Mouse (Mus musculus): ENCODE results near the gene Lmo2. TPM values are rescaled to one million over a fixed set of nuclear protein-coding genes. Genes with fewer than 3 reads are reported as not detected.

The Lmo2 gene
- polyA plus RNA-seq, 1 experiment from 2014 or later: 20.0 TPM

- ATAC-seq (ENCODE audit: insufficient number of reproducible peaks, insufficient read depth, low FRiP score, low TSS enrichment, low read depth): no peak
- no peak overlapping the region for H3K27ac ChIP-seq
- H3K9ac ChIP-seq (replicated peaks): no peak overlapping the region
- no peaks in the 10 kb centered on the region; the same call in 1 of the 2 replicates for H3K4me1 ChIP-seq (replicated peaks)
- H3K4me2 ChIP-seq: no peak overlapping the region
- no peak overlapping the region for H3K4me3 ChIP-seq (replicated peaks)
- no peaks in the 10 kb centered on the region for H3K9me3 ChIP-seq
- WGBS: 77% methylated on average over 3 of the region's 3 CpGs
- no peaks in the 10 kb centered on the region for H3K36me3 ChIP-seq
- H3K27me3 ChIP-seq: 0 out of 2 replicates have a peak, but pooled peaks cover 5% of the 10 kb centered on the region
Observed at GRCm38 (mm10) chr2:103941085-103941484, 16.7 kb upstream of the Lmo2 start.

- no peak overlapping the region for H3K4me2 ChIP-seq
- H3K27ac ChIP-seq: no peak overlapping the region
- no peaks in the 10 kb centered on the region for H3K36me3 ChIP-seq
- peaks cover 2% of the 10 kb centered on the region; the same call in 1 of the 2 replicates for H3K4me1 ChIP-seq (replicated peaks)
- H3K9me3 ChIP-seq: no peaks in the 10 kb centered on the region
- WGBS: 88% methylated on average over 2 of the region's 2 CpGs
- H3K4me3 ChIP-seq (replicated peaks): no peak overlapping the region
- H3K27me3 ChIP-seq: peaks cover 8% of the 10 kb centered on the region; the same call in 1 of the 2 replicates
- H3K9ac ChIP-seq (replicated peaks): no peak overlapping the region
- ATAC-seq (ENCODE audit: insufficient number of reproducible peaks, insufficient read depth, low FRiP score, low TSS enrichment, low read depth): no peak
Observed at GRCm38 (mm10) chr2:103944859-103945258, 12.9 kb upstream of the Lmo2 start.

- Histone ChIP-seq H3K27me3 (peaks cover 8% of the 10 kb centered on the region; the same call in 1 of the 2 replicates), H3K4me1 (replicated peaks) (peaks cover 2% of the 10 kb centered on the region; the same call in 1 of the 2 replicates), H3K4me2 (no peak overlapping the region), H3K4me3 (replicated peaks) (no peak overlapping the region), H3K36me3 (no peaks in the 10 kb centered on the region), H3K27ac (no peak overlapping the region), H3K9me3 (no peaks in the 10 kb centered on the region), H3K9ac (replicated peaks) (no peak overlapping the region)
- WGBS: 74% methylated on average over 5 of the region's 5 CpGs
- ATAC-seq (ENCODE audit: insufficient number of reproducible peaks, insufficient read depth, low FRiP score, low TSS enrichment, low read depth): no peak
Observed at GRCm38 (mm10) chr2:103945571-103946092, 12.2 kb upstream of the Lmo2 start.

GRCm38 (mm10) chr2:103946892-103947291 is 10.9 kb upstream of the Lmo2 start:
- Histone ChIP-seq H3K9ac (replicated peaks) (no peak overlapping the region), H3K9me3 (no peaks in the 10 kb centered on the region), H3K27me3 (peaks cover 8% of the 10 kb centered on the region; the same call in 1 of the 2 replicates), H3K4me1 (replicated peaks) (peaks cover 2% of the 10 kb centered on the region; the same call in 1 of the 2 replicates), H3K27ac (no peak overlapping the region), H3K4me2 (no peak overlapping the region), H3K4me3 (replicated peaks) (no peak overlapping the region), H3K36me3 (no peaks in the 10 kb centered on the region)
- WGBS: 63% methylated on average over 8 of the region's 8 CpGs
- ATAC-seq (ENCODE audit: insufficient number of reproducible peaks, insufficient read depth, low FRiP score, low TSS enrichment, low read depth): no peak

- Histone ChIP-seq H3K36me3 (no peaks in the 10 kb centered on the region), H3K9ac (replicated peaks) (no peak overlapping the region), H3K4me1 (replicated peaks) (peaks cover 2% of the 10 kb centered on the region; the same call in 1 of the 2 replicates), H3K4me2 (no peak overlapping the region), H3K9me3 (no peaks in the 10 kb centered on the region), H3K4me3 (replicated peaks) (no peak overlapping the region), H3K27ac (no peak overlapping the region), H3K27me3 (peaks cover 15% of the 10 kb centered on the region; the same call in 1 of the 2 replicates)
- ATAC-seq (ENCODE audit: insufficient number of reproducible peaks, insufficient read depth, low FRiP score, low TSS enrichment, low read depth): no peak
- 41% methylated on average over 8 of the region's 8 CpGs for WGBS
Observed at GRCm38 (mm10) chr2:103947982-103948655, 9.7 kb upstream of the Lmo2 start.

GRCm38 (mm10) chr2:103953050-103953835 is 4.5 kb upstream of the Lmo2 start:
- H3K27ac ChIP-seq: no peak overlapping the region
- no peaks in the 10 kb centered on the region for H3K36me3 ChIP-seq
- ATAC-seq (ENCODE audit: insufficient number of reproducible peaks, insufficient read depth, low FRiP score, low TSS enrichment, low read depth): no peak
- WGBS: 93% methylated on average over 6 of the region's 6 CpGs
- 0 out of 2 replicates have a peak, but pooled peaks cover 2% of the 10 kb centered on the region for H3K4me1 ChIP-seq (replicated peaks)
- no peak overlapping the region for H3K9ac ChIP-seq (replicated peaks)
- H3K4me3 ChIP-seq (replicated peaks): no peak overlapping the region
- 0 out of 2 replicates have a peak, but pooled peaks cover 6% of the 10 kb centered on the region for H3K27me3 ChIP-seq
- no peak overlapping the region for H3K4me2 ChIP-seq
- H3K9me3 ChIP-seq: no peaks in the 10 kb centered on the region

GRCm38 (mm10) chr2:103955714-103956113 is 2.1 kb upstream of the Lmo2 start:
- Histone ChIP-seq H3K9me3 (no peaks in the 10 kb centered on the region), H3K27ac (no peak overlapping the region), H3K4me3 (replicated peaks) (no peak overlapping the region), H3K4me1 (replicated peaks) (no peaks in the 10 kb centered on the region), H3K9ac (replicated peaks) (no peak overlapping the region), H3K36me3 (no peaks in the 10 kb centered on the region), H3K4me2 (no peak overlapping the region), H3K27me3 (0 out of 2 replicates have a peak, but pooled peaks cover 6% of the 10 kb centered on the region)
- WGBS: 84% methylated on average over 3 of the region's 3 CpGs
- no peak for ATAC-seq (ENCODE audit: insufficient number of reproducible peaks, insufficient read depth, low FRiP score, low TSS enrichment, low read depth)

- no peaks in the 10 kb centered on the region for H3K36me3 ChIP-seq
- no peaks in the 10 kb centered on the region for H3K4me1 ChIP-seq (replicated peaks)
- H3K9ac ChIP-seq (replicated peaks): no peak overlapping the region
- WGBS: 83% methylated on average over 6 of the region's 6 CpGs
- H3K9me3 ChIP-seq: no peaks in the 10 kb centered on the region
- H3K4me3 ChIP-seq (replicated peaks): no peak overlapping the region
- H3K4me2 ChIP-seq: no peak overlapping the region
- no peak overlapping the region for H3K27ac ChIP-seq
- no peak for ATAC-seq (ENCODE audit: insufficient number of reproducible peaks, insufficient read depth, low FRiP score, low TSS enrichment, low read depth)
- 0 out of 2 replicates have a peak, but pooled peaks cover 6% of the 10 kb centered on the region for H3K27me3 ChIP-seq
Observed at GRCm38 (mm10) chr2:103956867-103957266, 919 bp upstream of the Lmo2 start.

GRCm38 (mm10) chr2:103958634-103959033 is 848 bp downstream of the Lmo2 start:
- Histone ChIP-seq H3K4me2 (no peak overlapping the region), H3K9ac (replicated peaks) (no peak overlapping the region), H3K9me3 (no peaks in the 10 kb centered on the region), H3K36me3 (no peaks in the 10 kb centered on the region), H3K4me3 (replicated peaks) (no peak overlapping the region), H3K27ac (no peak overlapping the region), H3K4me1 (replicated peaks) (no peaks in the 10 kb centered on the region), H3K27me3 (no peaks in the 10 kb centered on the region)
- 72% methylated on average over 3 of the region's 3 CpGs for WGBS
- ATAC-seq (ENCODE audit: insufficient number of reproducible peaks, insufficient read depth, low FRiP score, low TSS enrichment, low read depth): no peak

- WGBS: 76% methylated on average over 5 of the region's 5 CpGs
- no peaks in the 10 kb centered on the region for H3K4me1 ChIP-seq (replicated peaks)
- H3K9me3 ChIP-seq: no peaks in the 10 kb centered on the region
- no peaks in the 10 kb centered on the region for H3K27me3 ChIP-seq
- no peaks in the 10 kb centered on the region for H3K36me3 ChIP-seq
- H3K27ac ChIP-seq: no peak overlapping the region
- H3K9ac ChIP-seq (replicated peaks): no peak overlapping the region
- H3K4me3 ChIP-seq (replicated peaks): no peak overlapping the region
- no peak overlapping the region for H3K4me2 ChIP-seq
- ATAC-seq (ENCODE audit: insufficient number of reproducible peaks, insufficient read depth, low FRiP score, low TSS enrichment, low read depth): no peak
Observed at GRCm38 (mm10) chr2:103959066-103959465, 1.3 kb downstream of the Lmo2 start.

GRCm38 (mm10) chr2:103959574-103959973 is 1.8 kb downstream of the Lmo2 start:
- no peaks in the 10 kb centered on the region for H3K27me3 ChIP-seq
- H3K27ac ChIP-seq: no peak overlapping the region
- H3K4me3 ChIP-seq (replicated peaks): no peak overlapping the region
- no peak for ATAC-seq (ENCODE audit: insufficient number of reproducible peaks, insufficient read depth, low FRiP score, low TSS enrichment, low read depth)
- H3K9ac ChIP-seq (replicated peaks): no peak overlapping the region
- H3K36me3 ChIP-seq: no peaks in the 10 kb centered on the region
- no peak overlapping the region for H3K4me2 ChIP-seq
- 91% methylated on average over 6 of the region's 6 CpGs for WGBS
- H3K9me3 ChIP-seq: no peaks in the 10 kb centered on the region
- H3K4me1 ChIP-seq (replicated peaks): no peaks in the 10 kb centered on the region
